In genomic region chr11:121549843-121550647, GRCm38 (mm10) we compare ENCODE assay signal across 9 mouse cellular contexts. TPM values are rescaled to one million over a fixed set of nuclear protein-coding genes. Genes with fewer than 3 reads are reported as not detected.
DNase-seq lines count a peak whose midpoint lies in the region; ATAC-seq lines count a peak whose summit lies in the region.
"Had no signal": no experiment of that assay in that cellular context is flagged by ENCODE, and none has a peak within 500 bp of the region (broad histone marks: within the 10 kb centered on the region; RNA-seq: fewer than 3 reads in every experiment).

No protein-coding gene starts in this region.

- H3K27ac ChIP-seq in heart, embryonic 16.5 days (ENCODE audit: low read length) = peak overlapping the region; percentile 34; the same call in 1 of the 2 replicates
- H3K27ac ChIP-seq in hindbrain, embryonic 15.5 days (replicated peaks) = peak overlapping the region; percentile 55
- peak overlapping the region; percentile 52; the same call in 1 of the 2 replicates for H3K27ac ChIP-seq in midbrain, embryonic 14.5 days (replicated peaks; ENCODE audit: low read depth, low read length)

- H3K27me3 ChIP-seq in heart, embryonic 16.5 days (ENCODE audit: control insufficient read depth, insufficient read depth, low read length) = no peaks in the 10 kb centered on the region
- H3K27me3 ChIP-seq in hindbrain, embryonic 15.5 days = no peaks in the 10 kb centered on the region
- H3K27me3 ChIP-seq in midbrain, embryonic 14.5 days (ENCODE audit: control insufficient read depth, insufficient read depth, low read length) = no peaks in the 10 kb centered on the region

- peak overlapping the region; percentile 13; the same call in 1 of the 2 replicates for H3K4me3 ChIP-seq in heart, embryonic 16.5 days (ENCODE audit: low read length)
- no peak overlapping the region for H3K4me3 ChIP-seq in hindbrain, embryonic 15.5 days
- no peak overlapping the region for H3K4me3 ChIP-seq in midbrain, embryonic 14.5 days (replicated peaks; ENCODE audit: low read depth, low read length)

- H3K9me3 ChIP-seq in heart, embryonic 16.5 days (replicated peaks; ENCODE audit: control insufficient read depth, low read length) = no peaks in the 10 kb centered on the region
- H3K9me3 ChIP-seq in hindbrain, embryonic 15.5 days = no peaks in the 10 kb centered on the region
- H3K9me3 ChIP-seq in midbrain, embryonic 14.5 days (ENCODE audit: control insufficient read depth, low read length) = no peaks in the 10 kb centered on the region

- 52% methylated on average over 17 of the region's 17 CpGs for WGBS in heart, embryonic 16.5 days
- WGBS in hindbrain, embryonic 15.5 days = 37% methylated on average over 17 of the region's 17 CpGs
- WGBS in midbrain, embryonic 14.5 days = 56% methylated on average over 17 of the region's 17 CpGs

- no peak for ATAC-seq in heart, embryonic 16.5 days (replicated peaks; ENCODE audit: extremely low read depth, insufficient read depth, low FRiP score)
- peak; percentile 54; the same call in 1 of the 2 replicates for ATAC-seq in hindbrain, embryonic 15.5 days (ENCODE audit: low FRiP score, low read depth)
- ATAC-seq in midbrain, embryonic 14.5 days (ENCODE audit: low FRiP score, low TSS enrichment) = no peak
- no peak for ATAC-seq in inflammation-experienced regulatory T-cells, adult 6 months

- peak overlapping the region; percentile 51 for H3K4me2 ChIP-seq in heart, embryonic 16.5 days (ENCODE audit: low read depth, low read length)
- 0 out of 2 replicates have a peak overlapping the region, but pooled peaks have one; percentile 1 for H3K4me2 ChIP-seq in hindbrain, embryonic 15.5 days
- H3K4me2 ChIP-seq in midbrain, embryonic 14.5 days (ENCODE audit: low read length) = no peak overlapping the region

- H3K4me1 ChIP-seq in heart, embryonic 16.5 days (ENCODE audit: control insufficient read depth, insufficient read depth, low read length) = peaks cover 24% of the 10 kb centered on the region
- H3K4me1 ChIP-seq in hindbrain, embryonic 15.5 days (replicated peaks) = peaks cover 36% of the 10 kb centered on the region
- H3K4me1 ChIP-seq in midbrain, embryonic 14.5 days (ENCODE audit: control insufficient read depth, insufficient read depth, low read length) = peaks cover 19% of the 10 kb centered on the region

- no peaks in the 10 kb centered on the region for H3K36me3 ChIP-seq in heart, embryonic 16.5 days (ENCODE audit: control insufficient read depth, insufficient read depth)
- H3K36me3 ChIP-seq in hindbrain, embryonic 15.5 days = no peaks in the 10 kb centered on the region
- no peaks in the 10 kb centered on the region for H3K36me3 ChIP-seq in midbrain, embryonic 14.5 days (ENCODE audit: control insufficient read depth, insufficient read depth, low read length)

- H3K9ac ChIP-seq in heart, embryonic 16.5 days (ENCODE audit: low read length) = no peak overlapping the region
- no peak overlapping the region for H3K9ac ChIP-seq in hindbrain, embryonic 15.5 days
- no peak overlapping the region for H3K9ac ChIP-seq in midbrain, embryonic 14.5 days (replicated peaks; ENCODE audit: low read length)

- intact Hi-C loops in heart, postnatal 25 days (cut with DNase I) = no loop called here

- DNase-seq in heart, postnatal 25 days (ENCODE audit: low spot score) = no peak
- peak; percentile 36 for DNase-seq in embryo, embryonic 10 days (ENCODE audit: low spot score)
- peak; percentile 32 for DNase-seq in midbrain, embryonic 14.5 days
- no peak for DNase-seq in adrenal gland, adult 2 months
- no peak for DNase-seq in adrenal gland, adult 8-10 months

RNA-seq across cellular contexts. Expression of gene Zfp750, which starts 30.9 kb away (rescaled TPM):
- polyA plus RNA-seq in heart, embryonic 16.5 days (2015; fragmentation: Nextera tagmentation; extraction: Ambion mirVana) = 0.32 and 0.55 TPM in 2 replicates
- under 1 TPM in 1 of 2 experiments, not detected in 1; 0.08 TPM for total RNA-seq in heart, postnatal 25 days (2021)
- 0.40 and 0.41 TPM in 2 replicates for polyA plus RNA-seq in hindbrain, embryonic 15.5 days (2015; fragmentation: Nextera tagmentation; extraction: Ambion mirVana)
- 0.12 and 0.38 TPM in 2 replicates for polyA plus RNA-seq in midbrain, embryonic 14.5 days (2014; fragmentation: Nextera tagmentation; extraction: Ambion mirVana)
- polyA plus RNA-seq in inflammation-experienced regulatory T-cells, adult 6 months (2017; shearing (Covaris generic)) = 1 to 10 TPM in 1 of 3 experiments, under 1 TPM in 2; 0.78 to 1.3 (median 0.94) TPM
- total RNA-seq in adrenal gland, adult 2 months (2021) = under 1 TPM in 1 of 2 experiments, not detected in 1; 0.72 TPM
- polyA plus RNA-seq in adrenal gland, adult 2 months (2012; rRNA removed) = 0.33 and 0.72 TPM in 2 replicates
- total RNA-seq in adrenal gland, adult 8-10 months (2022) = under 1 TPM in 2 of 4 experiments, not detected in 2; 0.59 to 0.73 TPM
- total RNA-seq: left cerebral cortex, postnatal 10 days had no signal

Comparison
In these comparisons a context has a peak if more than half of its experiments do, and no peak if none do; other contexts are left out.
1. DNase-seq: peak in embryo, embryonic 10 days (single experiment) and midbrain, embryonic 14.5 days (single experiment); none in heart, postnatal 25 days (single experiment), adrenal gland, adult 2 months (single experiment) and adrenal gland, adult 8-10 months (single experiment).
2. Peak in every context shown above with its lines, with median percentiles within 50 percentile points of each other: H3K27ac ChIP-seq.